ENCODE assay signal across 9 mouse cellular contexts in genomic region chr5:149411509-149412193, GRCm38 (mm10). TPM values are rescaled to one million over a fixed set of nuclear protein-coding genes. Genes with fewer than 3 reads are reported as not detected.
DNase-seq lines count a peak whose midpoint lies in the region.
"Had no signal": no experiment of that assay in that cellular context is flagged by ENCODE, and none has a peak within 500 bp of the region (broad histone marks: within the 10 kb centered on the region; RNA-seq: fewer than 3 reads in every experiment).

Medag (plus strand) TSS chr5:149411749.

- H3K4me1 ChIP-seq in hindbrain, embryonic 10.5 days (replicated peaks) = peaks cover 16% of the 10 kb centered on the region

- DNase-seq in Muller cell, postnatal 12 days (ENCODE audit: inconsistent ontology term) = peak; percentile 84
- DNase-seq in cerebellum, postnatal 10 days = peak; percentile 90 to 93
- DNase-seq in frontal cortex, postnatal 36 days (ENCODE audit: low spot score in 2 of 2) = peak; percentile 65 to 67
- DNase-seq in hindbrain, embryonic 10.5 days (ENCODE audit: low spot score) = peak; percentile 62
- DNase-seq in left cerebral cortex, adult 18-20 months (ENCODE audit: low spot score in 2 of 2) = peak; percentile 74 to 79
- DNase-seq in lung, postnatal 14 days = peak; percentile 71
- DNase-seq in right cerebral cortex, adult 2 months (ENCODE audit: low spot score in 2 of 2) = peak; percentile 73 to 80
- no peak for DNase-seq in MN1 (ENCODE audit: low spot score)

- 5% methylated on average over 38 of the region's 38 CpGs for WGBS in hindbrain, embryonic 10.5 days

- H3K36me3 ChIP-seq in hindbrain, embryonic 10.5 days = no peaks in the 10 kb centered on the region

- H3K9me3 ChIP-seq in hindbrain, embryonic 10.5 days = peaks cover 4% of the 10 kb centered on the region; the same call in 1 of the 2 replicates

- peaks cover 37% of the 10 kb centered on the region for H3K27me3 ChIP-seq in hindbrain, embryonic 10.5 days (ENCODE audit: insufficient read depth, poor library complexity, severe bottlenecking)

- H3K4me3 ChIP-seq in hindbrain, embryonic 10.5 days = peak within 1 kb of the TSS; percentile 49

- H3K27ac ChIP-seq in hindbrain, embryonic 10.5 days = peak within 1 kb of the TSS; percentile 82

RNA-seq across cellular contexts. Expression of gene Medag, which starts in this region (rescaled TPM):
- 0.37 and 0.61 TPM in 2 replicates for polyA plus RNA-seq in hindbrain, embryonic 10.5 days (2016; fragmentation: Nextera tagmentation; extraction: Ambion mirVana)
- total RNA-seq in left cerebral cortex, adult 18-20 months (2021) = 10 to 100 TPM; 18.6 to 23.0 TPM
- total RNA-seq: MEL had no signal

Comparison
In these comparisons a context has a peak if more than half of its experiments do, and no peak if none do; other contexts are left out.
1. Peak in DNase-seq, H3K4me3 ChIP-seq and H3K27ac ChIP-seq in hindbrain, embryonic 10.5 days; RNA of the gene not detected or under 1 TPM.